Mouse (Mus musculus) lung, postnatal 10 days (tissue): ENCODE measurements around the gene Cyp39a1.

Source experiments
- DNase-seq: peaks from one replicate; pipeline ENCODE4 v3.0.0; 2021

Gene Cyp39a1

DNA sequence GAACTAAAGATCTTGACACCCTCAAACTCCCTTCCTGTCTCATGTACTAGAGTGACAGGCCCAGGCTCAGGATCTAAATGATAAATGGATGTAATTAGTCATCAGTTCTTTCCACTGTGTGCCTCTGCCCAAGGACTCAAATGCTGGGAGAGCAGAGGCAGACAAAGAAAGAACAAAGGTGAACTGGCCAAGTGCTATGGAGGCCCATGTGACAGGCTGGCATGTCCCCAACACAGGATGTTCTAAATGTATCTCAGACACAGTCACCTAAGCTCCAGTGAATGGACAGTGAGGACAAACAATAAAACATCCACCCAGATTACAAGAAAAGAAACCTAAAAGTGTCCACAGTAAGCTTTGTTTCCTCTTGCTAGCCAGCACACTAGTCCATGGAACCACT, 122.2 kb downstream of the Cyp39a1 start:
- DNase-seq, result no peak

DNA sequence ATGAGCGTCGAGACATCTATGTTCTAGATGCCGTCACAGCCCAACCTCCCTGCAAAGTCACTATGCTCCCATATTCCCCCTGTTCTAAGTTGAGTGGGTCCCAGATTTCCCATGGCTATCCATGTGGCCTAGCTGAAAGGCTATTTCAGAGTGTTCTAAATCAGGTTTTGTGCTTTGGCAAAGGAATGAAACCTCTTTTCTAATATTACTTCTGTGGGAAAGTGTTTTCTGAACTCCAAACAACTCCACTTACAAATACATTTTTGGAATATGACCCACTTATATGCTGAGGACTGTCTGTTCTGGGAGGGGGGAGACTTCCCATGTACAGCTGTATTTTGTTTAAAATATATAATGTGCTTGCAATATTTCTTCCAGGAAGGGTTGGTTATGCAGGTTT, 124.5 kb downstream of the Cyp39a1 start:
- no peak for DNase-seq

DNA sequence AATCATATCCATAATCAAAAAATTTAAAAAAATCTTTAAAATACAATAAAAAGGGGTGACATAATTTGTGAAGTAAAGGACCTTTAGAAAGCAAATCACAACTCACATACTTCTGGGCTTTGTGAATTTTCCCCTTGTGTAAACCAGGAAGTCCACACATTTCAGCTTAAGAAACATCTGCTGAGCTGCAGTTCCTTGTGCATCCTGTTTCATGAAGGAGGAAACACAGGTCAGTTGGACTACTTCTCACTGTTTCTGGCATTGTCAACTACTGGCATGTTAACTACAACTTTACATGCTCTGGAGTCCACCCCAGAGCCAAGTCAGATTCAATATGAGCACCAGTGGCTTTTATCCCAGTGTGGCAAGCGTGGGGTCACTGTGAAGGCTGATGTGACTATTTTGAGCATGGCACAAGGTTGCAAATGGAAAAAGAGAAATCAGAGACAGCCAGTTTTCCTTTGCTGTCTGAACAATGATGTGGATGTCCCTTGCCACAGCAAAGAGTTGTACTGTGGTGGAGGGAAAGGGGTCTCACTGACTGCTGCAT, 127.6 kb downstream of the Cyp39a1 start:
- no peak for DNase-seq
